Mouse (Mus musculus) kidney, postnatal 0 days (tissue): ENCODE results near the gene Mto1. TPM values are rescaled to one million over a fixed set of nuclear protein-coding genes. Genes with fewer than 3 reads are reported as not detected.
"Not testable (repeated sequence)": the region's sequence is repeated elsewhere in the genome, so short reads cannot be mapped to it uniquely, and the experiment has no call there.

Experiments
- ATAC-seq: fragments of 200-750 bp; cut with Nextera tagmentation; replicated peaks from 2 replicates; pipeline ENCODE4 v1.8.0; 2017; ENCODE audit warnings: low read depth, moderate number of reproducible peaks, moderate TSS enrichment, moderate library complexity; ENCODE audit not compliant: low FRiP score
- DNase-seq: peaks from one replicate; pipeline ENCODE4 v3.0.0-alpha.2; 2016; ENCODE audit warnings: low spot score
- H3K27ac ChIP-seq: fragments of 300-500 bp; sonication (generic); 2 replicates; pipeline ENCODE4 v1.5.1; 2014; ENCODE audit warnings: mild to moderate bottlenecking
- H3K27me3 ChIP-seq: fragments of 300-500 bp; sonication (generic); 2 replicates; pipeline ENCODE4 v1.6.1; 2014; ENCODE audit warnings: low read length, mixed read lengths; ENCODE audit not compliant: insufficient read depth
- H3K36me3 ChIP-seq: fragments of 300-500 bp; sonication (generic); 2 replicates; pipeline ENCODE4 v1.6.1; 2014; ENCODE audit warnings: low read length, mixed read lengths; ENCODE audit not compliant: insufficient read depth
- H3K4me1 ChIP-seq: fragments of 300-500 bp; sonication (generic); replicated peaks from 2 replicates; pipeline ENCODE4 v1.6.1; 2014; ENCODE audit warnings: antibody characterized with exemption, low read length, mixed read lengths; ENCODE audit not compliant: insufficient read depth
- H3K4me2 ChIP-seq: fragments of 300-500 bp; sonication (generic); 2 replicates; pipeline ENCODE4 v1.6.1; 2014; ENCODE audit warnings: mild to moderate bottlenecking, low read length, moderate library complexity, mixed read lengths
- H3K4me3 ChIP-seq: fragments of 300-500 bp; sonication (generic); replicated peaks from 2 replicates; pipeline ENCODE4 v1.5.1; 2014; ENCODE audit warnings: low read depth, low read length
- H3K9ac ChIP-seq: fragments of 300-500 bp; sonication (generic); 2 replicates; pipeline ENCODE4 v1.6.1; 2014; ENCODE audit warnings: low read depth, low read length
- H3K9me3 ChIP-seq: fragments of 300-500 bp; sonication (generic); replicated peaks from 2 replicates; pipeline ENCODE4 v1.6.1; 2016; ENCODE audit warnings: low read length, inconsistent platforms, mixed read lengths
- CTCF ChIP-seq: IDR thresholded peaks from 2 replicates; pipeline ENCODE4 v1.5.1; 2016; ENCODE audit warnings: antibody characterized with exemption, low read depth, mild to moderate bottlenecking, moderate library complexity
- WGBS: fragments of 180-500 bp; shearing (Covaris S2); extraction: QIAGEN DNeasy Blood & Tissue Kit; methylation state at CpG from one replicate; pipeline ENCODE4 v1.1.7; 2014; 5-methylcytosine and 5-hydroxymethylcytosine counted together
- polyA plus RNA-seq: library from polyadenylated mRNA; unstranded; fragments of >200 nt; fragmentation: Nextera tagmentation; extraction: Ambion mirVana; gene quantifications from 2 replicates; pipeline ENCODE4 v1.2.1, GENCODE M21; 2015

The Mto1 gene
- polyA plus RNA-seq, 1 experiment from 2014 or later, result 20.8 TPM

DNA sequence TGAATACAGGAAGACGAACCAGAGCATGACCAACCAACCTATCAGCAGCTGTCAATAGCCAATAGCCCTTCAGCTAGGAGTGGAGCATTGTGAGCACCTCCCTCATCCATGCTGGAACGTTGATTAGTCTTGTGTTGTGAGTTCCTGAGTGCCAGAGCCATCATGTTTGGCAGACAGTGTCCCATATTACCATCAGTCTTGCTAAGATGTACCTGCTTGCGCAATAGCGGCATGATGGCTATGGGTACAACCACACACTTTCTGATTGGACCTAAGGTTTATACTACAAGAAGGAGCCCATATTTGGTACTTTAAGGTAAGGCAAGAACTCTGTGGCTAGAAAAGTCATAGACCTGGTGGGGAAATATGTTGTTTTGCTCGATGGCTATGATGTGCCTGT, 63.7 kb downstream of the Mto1 start:
- WGBS, result 90% methylated on average over 5 of the region's 5 CpGs
- DNase-seq, result no peak

DNA sequence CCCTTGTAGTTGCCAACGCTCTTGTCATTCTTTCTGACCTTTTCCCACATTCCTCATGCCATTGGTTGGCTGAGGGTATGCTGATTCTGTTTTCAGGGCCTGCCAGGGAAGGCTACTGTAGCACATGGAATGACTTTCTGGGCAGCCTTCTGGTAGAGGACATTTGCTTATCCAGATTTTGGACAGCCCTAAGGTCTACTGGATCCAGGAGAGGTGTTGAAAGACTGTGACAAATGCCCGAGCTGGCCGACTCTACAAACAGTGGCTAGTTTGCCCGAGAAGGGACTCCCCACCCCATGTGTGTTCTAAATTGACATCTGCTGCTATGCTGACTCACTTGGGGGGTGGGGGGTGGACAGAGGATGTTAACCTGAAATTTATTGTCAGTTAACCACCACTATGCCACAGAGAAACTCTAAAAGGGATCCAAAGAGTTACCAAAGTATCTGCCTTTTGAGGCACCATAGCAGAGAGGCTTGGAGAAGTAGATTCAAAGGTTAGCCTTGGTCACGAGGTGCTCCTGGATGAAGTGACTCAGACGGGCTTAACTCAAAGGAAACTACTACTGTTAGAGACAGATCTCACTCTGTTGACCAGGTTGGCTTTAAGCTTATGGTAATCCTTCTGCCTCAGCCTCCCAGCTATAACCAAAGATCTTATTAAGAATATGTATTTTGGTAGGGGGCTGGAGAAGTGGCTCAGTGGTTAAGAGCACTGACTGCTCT, 65.9 kb downstream of the Mto1 start:
- Histone ChIP-seq H3K4me1 (no peaks in the 10 kb centered on the region), H3K36me3 (no peaks in the 10 kb centered on the region), H3K4me3 (no peak overlapping the region), H3K4me2 (no peak overlapping the region), H3K9ac (no peak overlapping the region), H3K9me3 (no peaks in the 10 kb centered on the region), H3K27ac (no peak overlapping the region), H3K27me3 (no peaks in the 10 kb centered on the region)
- ATAC-seq (no peak), DNase-seq (no peak)
- 69% methylated on average over 6 of the region's 6 CpGs for WGBS
- no peak for TF ChIP-seq CTCF

More for the DNA sequence above, 63.7 kb downstream of the Mto1 start:
- no peak overlapping the region for H3K9ac ChIP-seq
- no peak overlapping the region for H3K4me2 ChIP-seq
- H3K27me3 ChIP-seq, result no peaks in the 10 kb centered on the region
- ATAC-seq, result no peak
- no peak for TF ChIP-seq CTCF
- no peaks in the 10 kb centered on the region for H3K36me3 ChIP-seq
- no peak overlapping the region for H3K4me3 ChIP-seq
- H3K9me3 ChIP-seq, result no peaks in the 10 kb centered on the region
- no peaks in the 10 kb centered on the region for H3K4me1 ChIP-seq
- H3K27ac ChIP-seq, result no peak overlapping the region

DNA sequence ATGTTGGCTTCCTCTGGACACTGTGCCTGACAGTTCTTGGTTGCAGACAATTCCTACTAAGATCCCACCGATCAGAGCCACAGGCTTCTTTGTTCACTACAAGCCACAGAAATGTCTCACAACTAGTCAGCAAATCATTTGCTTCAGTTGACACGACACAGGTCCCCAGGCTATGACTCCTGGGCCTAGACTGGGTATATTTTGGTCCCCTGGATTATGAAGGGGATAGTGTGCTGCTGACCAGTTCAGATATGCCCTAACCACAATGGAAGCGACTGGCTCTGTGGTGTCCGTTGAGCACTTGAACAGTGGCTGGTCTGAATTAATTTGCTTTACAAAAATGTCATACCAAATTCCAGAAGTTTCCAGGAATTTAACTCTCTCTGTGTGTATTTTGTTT, 66.7 kb downstream of the Mto1 start:
- H3K27me3 ChIP-seq, result no peaks in the 10 kb centered on the region
- H3K4me3 ChIP-seq, result no peak overlapping the region
- H3K36me3 ChIP-seq, result no peaks in the 10 kb centered on the region
- DNase-seq, result no peak
- no peak for TF ChIP-seq CTCF
- no peaks in the 10 kb centered on the region for H3K9me3 ChIP-seq
- H3K27ac ChIP-seq, result no peak overlapping the region
- H3K4me2 ChIP-seq, result no peak overlapping the region
- no peak for ATAC-seq
- no peak overlapping the region for H3K9ac ChIP-seq
- 81% methylated on average over 4 of the region's 4 CpGs for WGBS
- H3K4me1 ChIP-seq, result no peaks in the 10 kb centered on the region

DNA sequence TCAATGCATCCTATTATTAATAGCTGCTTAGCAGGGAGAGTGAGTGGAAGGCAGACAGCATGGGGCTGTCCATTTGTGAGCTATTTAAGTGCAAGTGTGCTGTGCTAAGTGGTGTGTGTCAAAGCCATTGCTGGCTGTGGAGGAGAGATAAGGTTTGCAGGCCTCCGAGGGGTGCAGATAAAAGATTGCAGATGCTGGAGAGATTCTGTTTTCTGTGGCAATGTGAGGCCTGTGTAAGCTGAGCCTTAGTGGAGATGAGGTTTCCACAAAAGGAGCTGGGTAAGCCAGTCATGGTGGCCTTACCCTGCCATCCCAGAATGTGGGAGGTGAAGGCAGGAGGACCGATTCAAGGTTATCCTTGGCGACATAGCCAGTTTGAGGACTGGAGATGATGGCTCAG, 68.1 kb downstream of the Mto1 start:
- H3K36me3 ChIP-seq, result no peaks in the 10 kb centered on the region
- TF ChIP-seq CTCF, result no peak
- 0 out of 2 replicates have a peak, but pooled peaks cover 3% of the 10 kb centered on the region for H3K4me1 ChIP-seq
- no peak for ATAC-seq
- H3K9me3 ChIP-seq, result no peaks in the 10 kb centered on the region
- H3K4me2 ChIP-seq, result no peak overlapping the region
- no peaks in the 10 kb centered on the region for H3K27me3 ChIP-seq
- 55% methylated on average over 3 of the region's 3 CpGs for WGBS
- H3K4me3 ChIP-seq, result no peak overlapping the region
- DNase-seq, result no peak
- H3K27ac ChIP-seq, result no peak overlapping the region
- no peak overlapping the region for H3K9ac ChIP-seq

DNA sequence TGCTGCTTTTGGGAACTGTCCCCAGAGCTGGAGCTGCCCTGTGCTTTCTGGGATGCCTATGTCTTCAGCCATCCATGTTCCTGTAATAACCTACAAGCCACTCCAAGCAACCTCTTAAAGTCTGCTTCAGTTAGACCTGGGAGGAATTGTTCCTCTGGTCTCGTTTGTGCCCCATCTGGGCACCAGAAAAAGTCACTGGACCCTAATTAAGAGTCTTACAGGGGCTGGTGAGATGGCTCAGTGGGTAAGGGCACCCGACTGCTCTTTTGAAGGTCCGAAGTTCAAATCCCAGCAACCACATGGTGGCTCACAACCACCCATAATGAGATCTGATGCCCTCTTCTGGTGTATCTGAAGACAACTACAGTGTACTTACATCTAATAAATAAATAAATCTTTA, 69.2 kb downstream of the Mto1 start:
- H3K4me1 ChIP-seq, H3K36me3 ChIP-seq, H3K27me3 ChIP-seq, H3K4me3 ChIP-seq, H3K9me3 ChIP-seq, H3K4me2 ChIP-seq, H3K9ac ChIP-seq, ATAC-seq, DNase-seq, H3K27ac ChIP-seq: not testable (repeated sequence)
- 67% methylated on average over 3 of the region's 3 CpGs for WGBS
- TF ChIP-seq CTCF, result peak; percentile 19; the same call in 1 of the 2 replicates

DNA sequence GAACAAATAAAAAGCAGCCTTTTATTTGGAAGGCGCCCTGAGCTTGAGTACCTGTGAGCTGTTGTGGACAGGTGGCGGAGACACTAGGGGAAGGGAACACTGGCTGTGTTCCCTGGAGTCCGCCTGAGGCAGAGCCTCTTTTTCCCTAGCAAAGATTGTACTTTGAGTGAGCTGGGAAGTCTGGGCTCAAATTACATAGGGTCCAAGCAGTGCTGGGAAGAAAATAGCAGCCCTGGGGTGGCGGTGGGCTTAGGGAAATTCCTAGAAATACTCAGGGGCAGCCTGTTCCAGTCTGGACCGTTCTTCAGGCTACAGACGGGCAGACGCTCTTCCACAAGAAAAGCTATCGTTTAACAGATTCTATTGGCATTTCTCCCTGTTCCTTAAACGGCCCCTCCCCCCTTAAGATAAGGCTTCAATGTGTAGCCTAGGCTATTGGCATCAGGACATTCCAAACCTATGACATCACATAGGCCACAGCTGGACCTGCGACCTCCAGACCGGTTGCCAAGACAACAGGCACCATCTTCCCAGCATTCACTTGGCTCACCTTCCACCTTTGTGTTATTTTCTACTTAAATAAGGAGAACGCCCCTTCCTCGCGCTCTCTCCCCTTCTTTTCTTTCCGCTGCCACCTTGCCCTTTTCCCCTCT, 72.2 kb downstream of the Mto1 start:
- Histone ChIP-seq H3K9ac (peak overlapping the region; percentile 60; the same call in 1 of the 2 replicates), H3K27ac (peak overlapping the region; percentile 77), H3K4me3 (peak overlapping the region; percentile 43), H3K4me1 (0 out of 2 replicates have a peak, but pooled peaks cover 6% of the 10 kb centered on the region), H3K9me3 (no peaks in the 10 kb centered on the region), H3K27me3 (no peaks in the 10 kb centered on the region), H3K36me3 (no peaks in the 10 kb centered on the region), H3K4me2 (peak overlapping the region; percentile 88)
- peak; percentile 86 for DNase-seq
- no peak for TF ChIP-seq CTCF
- ATAC-seq, result peak; percentile 88
- 5% methylated on average over 15 of the region's 15 CpGs for WGBS
